Mouse (Mus musculus) cerebellum, adult 2 months (tissue): ENCODE data around the gene Gng7. TPM values are rescaled to one million over a fixed set of nuclear protein-coding genes. Genes with fewer than 3 reads are reported as not detected.

Experiments
- DNase-seq, 2 experiments: peaks; one replicate each; pipeline ENCODE4 v3.0.0; 2021
- H3K27ac ChIP-seq: fragments of 200-500 bp; 2 replicates; pipeline ENCODE4 v1.5.1; 2012; ENCODE audit warnings: low read length, control low read depth, inconsistent platforms; ENCODE audit not compliant: insufficient read depth
- H3K27me3 ChIP-seq: fragments of 200-500 bp; 2 replicates; pipeline ENCODE4 v1.6.1; 2012; ENCODE audit warnings: inconsistent platforms, mild to moderate bottlenecking, low read length, moderate library complexity; ENCODE audit not compliant: control insufficient read depth, insufficient read depth
- H3K4me1 ChIP-seq: fragments of 200-500 bp; 2 replicates; pipeline ENCODE4 v1.6.1; 2011; ENCODE audit warnings: low read length; ENCODE audit not compliant: control insufficient read depth, insufficient read depth
- H3K4me3 ChIP-seq: fragments of 200-500 bp; replicated peaks from 2 replicates; pipeline ENCODE3; 2011; ENCODE audit warnings: mild to moderate bottlenecking, low read depth, low read length, control low read depth; ENCODE audit not compliant: insufficient read depth
- CTCF ChIP-seq: fragments of 200-500 bp; IDR thresholded peaks from 2 replicates; pipeline ENCODE4 v1.5.1; 2011; ENCODE audit warnings: low read depth, mild to moderate bottlenecking, control low read depth, low read length, moderate library complexity, borderline replicate concordance; ENCODE audit not compliant: insufficient read depth
- POLR2A ChIP-seq: fragments of 200-500 bp; IDR thresholded peaks from 2 replicates; pipeline ENCODE4 v1.6.1; 2011; ENCODE audit warnings: low read length, control low read depth, borderline replicate concordance; ENCODE audit not compliant: insufficient read depth
- WGBS: fragments of 180-500 bp; shearing (Covaris S2); methylation state at CpG from one replicate; pipeline ENCODE4 v1.1.7; 2018; 5-methylcytosine and 5-hydroxymethylcytosine counted together
- polyA plus RNA-seq: library from polyadenylated mRNA; depleted of rRNA; stranded (reverse); fragments of >200 nt; gene quantifications from 2 replicates; pipeline ENCODE4 v1.2.3, GENCODE M21; 2012; rRNA removed

The Gng7 gene
- polyA plus RNA-seq, 1 experiment: 23.0 TPM

- peak in 1 of 2 experiments; percentile 32 for DNase-seq
- H3K4me1 ChIP-seq: peaks cover 16% of the 10 kb centered on the region
- TF ChIP-seq CTCF (no peak), POLR2A (no peak)
- H3K4me3 ChIP-seq: peak overlapping the region; percentile 62
- H3K27ac ChIP-seq: no peak overlapping the region
- WGBS: 70% methylated on average over 8 of the region's 8 CpGs
- no peaks in the 10 kb centered on the region for H3K27me3 ChIP-seq
These were observed 115.7 kb downstream of the Gng7 start for GRCm38 (mm10) chr10:80899074-80899473.

Other genes starting within 250 kb of the Gng7 start
- gene Sf3a2, start 216.7 kb downstream of the Gng7 start, polyA plus RNA-seq: 52.0 and 66.4 TPM in 2 replicates
- 106 and 122 TPM in 2 replicates for gene Plekhj1, start 216.3 kb downstream of the Gng7 start, polyA plus RNA-seq
- gene Amh, start 209.7 kb downstream of the Gng7 start, polyA plus RNA-seq: 3.0 and 4.3 TPM in 2 replicates
- 0.27 and 0.38 TPM in 2 replicates for gene Jsrp1, start 201.4 kb downstream of the Gng7 start, polyA plus RNA-seq
- 776 and 779 TPM in 2 replicates for gene Oaz1, start 188.3 kb downstream of the Gng7 start, polyA plus RNA-seq
- gene Lingo3, start 170.9 kb downstream of the Gng7 start, polyA plus RNA-seq: 54.4 and 69.1 TPM in 2 replicates
- 213 and 215 TPM in 2 replicates for gene Lsm7, start 159.7 kb downstream of the Gng7 start, polyA plus RNA-seq
- gene Sppl2b, start 159.7 kb downstream of the Gng7 start, polyA plus RNA-seq: 123 and 132 TPM in 2 replicates
- gene Tmprss9, start 143.1 kb downstream of the Gng7 start, polyA plus RNA-seq: 0.41 and 0.74 TPM in 2 replicates
- 208 and 217 TPM in 2 replicates for gene Timm13, start 114.0 kb downstream of the Gng7 start, polyA plus RNA-seq
- gene Lmnb2, start 96.7 kb downstream of the Gng7 start, polyA plus RNA-seq: 39.0 and 42.8 TPM in 2 replicates
- 30.6 and 33.3 TPM in 2 replicates for gene Gadd45b, start 84.9 kb downstream of the Gng7 start, polyA plus RNA-seq
- 126 and 136 TPM in 2 replicates for gene Diras1, start 10.7 kb upstream of the Gng7 start, polyA plus RNA-seq
- gene Slc39a3, start 22.5 kb upstream of the Gng7 start, polyA plus RNA-seq: 75.2 and 77.0 TPM in 2 replicates
- 231 and 240 TPM in 2 replicates for gene Sgta, start 45.2 kb upstream of the Gng7 start, polyA plus RNA-seq
- 54.7 and 55.3 TPM in 2 replicates for gene Thop1, start 55.1 kb upstream of the Gng7 start, polyA plus RNA-seq
- 0.33 and 0.41 TPM in 2 replicates for gene Creb3l3, start 83.9 kb upstream of the Gng7 start, polyA plus RNA-seq
- gene Map2k2, start 91.0 kb upstream of the Gng7 start, polyA plus RNA-seq: 161 and 187 TPM in 2 replicates
- gene Zbtb7a, start 120.3 kb upstream of the Gng7 start, polyA plus RNA-seq: 61.6 and 62.9 TPM in 2 replicates
- gene Pias4, start 153.0 kb upstream of the Gng7 start, polyA plus RNA-seq: 34.8 and 36.0 TPM in 2 replicates
- 1,163 and 1,164 TPM in 2 replicates for gene Eef2, start 161.7 kb upstream of the Gng7 start, polyA plus RNA-seq
- gene Dapk3, start 168.1 kb upstream of the Gng7 start, polyA plus RNA-seq: 70.7 and 73.0 TPM in 2 replicates
- gene 4930442H23Rik, start 168.9 kb upstream of the Gng7 start, polyA plus RNA-seq: not detected in 2 replicates
- 0.16 and 0.33 TPM in 2 replicates for gene Nmrk2, start 187.1 kb upstream of the Gng7 start, polyA plus RNA-seq
- 115 and 122 TPM in 2 replicates for gene Atcay, start 215.9 kb upstream of the Gng7 start, polyA plus RNA-seq
- 77.6 and 79.6 TPM in 2 replicates for gene Zfr2, start 218.2 kb upstream of the Gng7 start, polyA plus RNA-seq
- gene Matk, start 238.0 kb upstream of the Gng7 start, polyA plus RNA-seq: 124 and 141 TPM in 2 replicates